Mouse (Mus musculus): ENCODE results near the gene Zbtb22.
"Not testable (repeated sequence)": the region's sequence is repeated elsewhere in the genome, so short reads cannot be mapped to it uniquely, and the experiment has no call there.

Gene Zbtb22

DNA sequence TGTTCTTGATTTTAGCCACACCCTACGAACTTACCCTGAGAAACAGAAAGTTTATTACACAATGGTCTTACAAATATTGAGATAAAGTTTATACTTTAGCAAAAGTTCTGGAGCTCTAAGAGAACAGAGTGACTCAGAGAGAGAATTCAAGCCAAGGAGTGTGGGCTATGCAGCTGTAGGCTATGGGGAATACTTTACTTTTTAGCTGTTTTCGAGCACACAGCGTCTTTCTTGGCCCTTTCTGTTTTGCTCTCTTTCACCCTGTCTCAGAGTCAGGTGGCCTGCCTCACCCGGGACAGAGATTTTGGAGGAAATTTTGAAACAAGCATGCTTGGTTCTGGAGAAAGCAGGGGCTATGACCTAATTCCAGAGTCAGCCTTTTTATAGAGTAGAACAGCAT lies 17.5 kb upstream of the Zbtb22 start:
- ChIA-PET POLR2A (interaction anchor here (0.6 to 11.0 kb wide), 16 partner anchors 10 to 73 kb away, joined by 3 to 258 read pairs (median 5); partner anchors contain the start of genes Tapbp (in 4 of the 4), Zbtb22 (in 4 of the 4), Daxx (in 3 of the 4) and B3galt4 (in 1 of the 4)), CTCF (interaction anchor here in 3 of 4 experiments (0.6 to 3.7 kb wide), 11 partner anchors 11 to 86 kb away, joined by 3 to 29 read pairs (median 9); partner anchors contain the start of genes Tapbp (in 2 of the 3), Zbtb22 (in 2 of the 3), B3galt4 (in 1 of the 3) and Daxx (in 1 of the 3))

DNA sequence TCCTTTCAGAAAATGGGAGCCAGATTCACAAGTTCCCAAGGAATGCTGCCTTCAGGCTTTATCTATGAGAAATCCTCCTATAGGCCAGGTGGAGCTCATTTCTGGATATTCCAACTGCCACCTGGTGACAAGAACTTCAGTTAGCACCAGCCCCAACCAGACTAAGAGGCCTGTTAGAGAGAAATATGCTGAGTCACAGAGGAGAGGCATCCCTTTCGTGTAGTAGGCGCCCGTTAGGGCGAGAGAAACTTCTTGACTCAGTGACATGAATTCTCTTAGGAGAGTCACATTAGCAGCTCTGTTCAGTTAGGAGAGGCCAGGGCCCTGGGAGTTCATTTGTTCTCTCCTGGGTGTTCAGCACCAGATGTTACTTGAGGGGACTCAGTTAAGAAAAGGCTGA lies 16.1 kb upstream of the Zbtb22 start:
- ChIA-PET CTCF (interaction anchor here in 3 of 4 experiments (0.7 to 3.7 kb wide), 7 partner anchors 11 to 31 kb away, joined by 3 to 29 read pairs (median 3); partner anchors contain the start of genes Tapbp (in 2 of the 3) and Zbtb22 (in 2 of the 3)), POLR2A (interaction anchor here in 3 of 4 experiments (0.6 to 11.0 kb wide), 16 partner anchors 7 to 81 kb away, joined by 3 to 258 read pairs (median 6); partner anchors contain the start of genes Daxx (in 3 of the 3), Tapbp (in 2 of the 3), Zbtb22 (in 2 of the 3) and B3galt4 (in 1 of the 3))

DNA sequence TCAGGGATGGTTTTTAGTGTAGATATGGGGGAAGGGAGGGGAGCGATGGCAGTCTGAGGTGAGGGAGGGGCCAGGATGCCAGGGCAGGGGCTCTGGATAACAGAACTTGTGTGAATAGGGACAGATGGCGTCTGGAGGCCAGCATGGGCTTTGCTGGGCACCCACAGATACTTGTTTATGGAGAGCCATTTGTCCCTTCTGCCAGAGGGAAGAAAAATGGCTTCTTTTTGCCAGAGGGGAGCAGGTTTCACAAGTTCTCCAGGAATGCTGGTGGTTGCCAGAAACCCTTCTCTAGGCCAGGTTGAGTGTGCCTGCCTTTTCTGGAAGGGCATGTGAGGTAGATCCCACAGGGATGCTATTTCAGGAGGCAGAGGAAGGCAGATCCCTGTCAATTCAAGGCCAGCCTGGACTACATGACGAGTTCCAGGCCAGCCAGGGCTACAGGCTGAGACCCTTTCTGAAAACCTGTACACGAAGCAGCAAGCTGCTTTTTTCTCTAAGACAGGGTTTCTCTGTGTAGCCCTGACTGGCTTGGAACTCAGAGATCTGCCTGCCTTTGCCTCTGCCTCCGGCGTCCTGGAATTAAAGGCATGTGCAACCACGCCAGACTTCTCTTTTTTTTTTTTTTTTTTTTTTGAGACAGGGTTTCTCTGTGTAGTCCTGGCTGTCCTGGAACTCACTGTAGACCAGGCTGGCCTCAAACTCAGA lies 15.3 kb upstream of the Zbtb22 start:
- POLR2A ChIA-PET = interaction anchor here (0.7 to 11.0 kb wide), 17 partner anchors 7 to 128 kb away, joined by 3 to 258 read pairs (median 3); partner anchors contain the start of genes Daxx (in 3 of the 4), Tapbp (in 3 of the 4), Zbtb22 (in 3 of the 4) and H2-Ke6 (in 1 of the 4)
- CTCF ChIA-PET = interaction anchor here in 3 of 4 experiments (0.6 to 3.7 kb wide), 4 partner anchors 10 to 506 kb away, joined by 3 to 12 read pairs (median 4); partner anchors contain the start of genes Tapbp (in 1 of the 3) and Zbtb22 (in 1 of the 3)

DNA sequence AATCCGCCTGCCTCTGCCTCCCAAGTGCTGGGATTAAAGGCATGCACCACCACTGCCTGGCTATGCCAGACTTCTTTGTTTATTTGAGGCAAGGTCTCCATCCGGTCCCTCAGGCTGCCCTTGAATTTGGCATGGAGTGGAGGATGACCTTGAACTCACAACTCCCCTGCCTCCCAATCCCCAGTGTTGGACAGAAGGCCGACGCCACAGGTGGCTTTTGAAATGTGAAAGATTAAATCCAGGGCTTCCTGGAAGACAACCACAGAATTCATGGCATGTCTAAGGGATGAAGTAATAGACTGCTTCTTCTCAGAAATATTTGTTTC lies 14.8 kb upstream of the Zbtb22 start:
- POLR2A ChIA-PET = interaction anchor here (0.7 to 11.0 kb wide), 14 partner anchors 8 to 127 kb away, joined by 3 to 258 read pairs (median 3); partner anchors contain the start of genes Daxx (in 3 of the 4), Tapbp (in 2 of the 4), Zbtb22 (in 2 of the 4) and H2-Ke6 (in 1 of the 4)
- CTCF ChIA-PET = interaction anchor here in 1 of 4 experiments (3.7 kb wide), 1 partner anchor 15 kb away, joined by 12 read pairs; the partner anchor contains the start of genes Tapbp and Zbtb22

DNA sequence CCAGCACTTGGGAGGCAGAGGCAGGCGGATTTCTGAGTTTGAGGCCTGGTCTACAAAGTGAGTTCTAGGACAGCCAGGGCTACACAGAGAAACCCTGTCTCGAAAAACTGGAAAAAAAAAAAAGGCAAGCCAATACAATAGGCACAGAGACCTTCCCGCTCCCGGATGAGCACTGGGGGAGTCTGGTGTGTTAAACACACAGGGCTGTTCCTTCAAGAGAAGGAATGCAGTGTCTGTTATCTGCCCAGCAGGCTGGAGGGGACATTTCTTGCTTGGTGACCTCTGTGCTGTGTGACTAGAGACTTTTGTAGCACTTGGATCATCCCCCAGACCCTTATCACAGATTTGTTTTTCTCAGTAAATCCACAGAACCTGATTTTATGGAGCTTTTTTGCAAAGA lies 14.1 kb upstream of the Zbtb22 start:
- CTCF ChIA-PET = interaction anchor here in 2 of 4 experiments (0.6 to 3.1 kb wide), 4 partner anchors 10 to 242 kb away, joined by 4 to 24 read pairs (median 6); partner anchors contain the start of gene Kifc1 (in 1 of the 2)
- POLR2A ChIA-PET = interaction anchor here in 3 of 4 experiments (0.7 to 11.0 kb wide), 22 partner anchors 7 to 1004 kb away, joined by 3 to 258 read pairs (median 4); partner anchors contain the start of genes Daxx (in 3 of the 3), Ndufa7 (in 2 of the 3), Rps28 (in 2 of the 3) and Tapbp (in 2 of the 3)

DNA sequence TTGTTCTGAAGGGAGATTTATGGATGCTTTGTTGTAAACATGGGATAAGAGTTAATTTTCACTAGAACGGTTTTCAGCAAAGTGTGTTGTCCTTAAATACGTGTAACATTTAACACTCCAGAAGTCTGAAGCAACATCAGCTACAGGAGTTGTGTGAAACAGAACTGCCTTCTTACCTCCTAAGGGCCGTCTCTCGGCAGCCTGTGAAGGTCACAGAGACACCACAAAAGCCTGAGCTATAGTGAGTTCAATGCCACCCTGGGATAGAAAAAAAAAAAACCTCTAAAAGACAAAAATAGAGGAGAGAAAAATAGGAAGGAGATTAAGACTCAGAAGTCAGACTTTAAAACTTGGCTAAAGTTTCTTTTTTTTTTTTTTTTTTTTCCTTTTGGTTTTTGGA lies 13.6 kb upstream of the Zbtb22 start:
- ChIA-PET POLR2A (interaction anchor here in 3 of 4 experiments (0.7 to 11.0 kb wide), 19 partner anchors 8 to 1004 kb away, joined by 3 to 258 read pairs (median 4); partner anchors contain the start of genes Daxx (in 2 of the 3), Ndufa7 (in 2 of the 3), Rps28 (in 2 of the 3) and Tapbp (in 2 of the 3)), CTCF (interaction anchor here in 2 of 4 experiments (0.6 to 3.1 kb wide), 4 partner anchors 10 to 243 kb away, joined by 4 to 24 read pairs (median 6); partner anchors contain the start of gene Kifc1 (in 1 of the 2))

DNA sequence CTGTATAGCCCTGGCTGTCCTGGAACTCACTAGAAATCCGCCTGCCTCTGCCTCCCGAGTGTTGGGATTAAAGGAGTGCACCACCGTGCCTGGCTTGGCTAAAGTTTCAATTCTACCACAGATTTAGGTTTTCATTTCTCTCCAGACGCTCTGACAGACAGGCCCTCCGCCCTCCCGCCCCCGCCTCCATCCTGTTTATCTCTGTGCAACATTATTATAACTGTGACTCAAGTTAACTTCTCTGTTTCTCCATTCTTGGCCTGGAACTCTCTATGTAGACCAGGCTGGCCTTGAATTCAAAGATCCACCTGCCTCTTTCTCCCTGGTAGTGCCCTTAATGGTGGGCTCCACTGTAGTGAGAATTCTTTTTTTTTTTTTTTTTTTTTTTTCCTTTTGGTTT lies 13.2 kb upstream of the Zbtb22 start:
- CTCF ChIA-PET = interaction anchor here in 3 of 4 experiments (0.6 to 3.1 kb wide), 6 partner anchors 10 to 243 kb away, joined by 4 to 24 read pairs (median 6); partner anchors contain the start of gene Kifc1 (in 1 of the 3)
- POLR2A ChIA-PET = interaction anchor here in 3 of 4 experiments (0.6 to 11.0 kb wide), 19 partner anchors 8 to 1004 kb away, joined by 3 to 258 read pairs (median 4); partner anchors contain the start of genes Daxx (in 2 of the 3), Ndufa7 (in 2 of the 3), Rps28 (in 2 of the 3) and Tapbp (in 2 of the 3)

DNA sequence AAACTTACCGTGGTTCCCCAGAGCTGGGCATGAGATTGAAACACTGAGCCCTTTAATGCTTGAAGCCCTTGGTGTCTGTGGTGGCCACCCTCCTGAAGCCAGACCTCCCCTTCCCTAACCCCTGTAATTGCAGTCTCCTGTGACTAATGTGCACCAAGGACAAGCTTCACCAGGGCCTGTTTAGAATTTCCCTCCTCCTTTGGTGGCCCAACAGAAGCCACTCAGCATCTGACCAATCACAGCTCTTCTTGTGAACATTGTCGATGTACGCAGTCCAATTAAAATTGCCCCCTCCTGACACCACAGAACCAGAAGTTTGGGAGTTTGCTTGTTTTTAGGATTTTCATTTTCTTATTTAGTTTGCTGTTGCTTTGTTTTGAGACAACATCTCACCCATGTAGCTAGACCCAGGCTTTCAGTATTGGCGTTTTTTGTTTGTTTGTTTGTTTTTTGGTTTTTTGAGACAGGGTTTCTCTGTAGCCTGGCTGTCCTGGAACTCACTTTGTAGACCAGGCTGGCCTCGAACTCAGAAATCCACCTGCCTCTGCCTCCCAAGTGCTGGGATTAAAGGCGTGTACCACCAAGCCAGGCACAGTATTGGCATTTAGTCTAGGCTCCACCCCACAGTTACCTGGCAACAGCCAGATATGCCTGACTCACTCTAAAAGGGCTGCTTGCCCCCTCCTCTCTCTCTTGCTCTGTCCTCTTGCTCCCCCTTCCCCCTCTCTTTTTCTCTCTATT lies 11.6 kb upstream of the Zbtb22 start:
- CTCF ChIA-PET = interaction anchor here (0.5 to 3.1 kb wide), 11 partner anchors 11 to 377 kb away, joined by 3 to 24 read pairs (median 4); partner anchors contain the start of genes Kifc1 (in 1 of the 4), Pfdn6 (in 1 of the 4), Tapbp (in 1 of the 4) and Wdr46 (in 1 of the 4)
- POLR2A ChIA-PET = interaction anchor here (0.6 to 5.3 kb wide), 29 partner anchors 9 to 1260 kb away, joined by 3 to 60 read pairs (median 4); partner anchors contain the start of genes Tapbp (in 3 of the 4), Zbtb22 (in 3 of the 4), Rab11b (in 2 of the 4) and Rps18 (in 2 of the 4)

DNA sequence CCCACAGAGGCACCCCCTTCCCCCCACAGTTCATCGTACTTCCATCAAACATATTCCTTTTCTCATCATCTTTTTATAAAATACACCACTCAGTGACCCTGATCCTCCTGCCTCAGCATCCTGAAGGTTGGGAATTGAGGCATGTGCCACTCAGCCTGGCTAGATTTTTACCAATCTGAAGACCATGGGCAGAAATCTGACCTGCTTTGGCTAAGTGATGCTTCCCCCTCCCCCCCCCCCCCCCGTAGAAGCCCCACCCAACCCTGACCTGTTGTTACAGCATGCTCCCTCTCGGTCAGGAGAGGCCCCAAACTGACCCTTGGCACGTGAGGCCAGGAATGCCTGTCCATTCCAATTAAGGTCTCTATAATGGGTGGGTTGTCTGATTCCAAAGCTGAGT lies 10.9 kb upstream of the Zbtb22 start, which contains the start of gene Platr17:
Platr17 (plus strand) TSS at position 301 of the 400 bp plus-strand sequence.
- CTCF ChIA-PET = not testable (repeated sequence)
- POLR2A ChIA-PET = interaction anchor here in 3 of 4 experiments (0.6 to 13.1 kb wide), 5 partner anchors 12 to 256 kb away, joined by 3 to 161 read pairs (median 39); partner anchors contain the start of genes Tapbp (in 2 of the 3), Zbtb22 (in 2 of the 3), B3galt4 (in 1 of the 3) and Ndufa7 (in 1 of the 3)

DNA sequence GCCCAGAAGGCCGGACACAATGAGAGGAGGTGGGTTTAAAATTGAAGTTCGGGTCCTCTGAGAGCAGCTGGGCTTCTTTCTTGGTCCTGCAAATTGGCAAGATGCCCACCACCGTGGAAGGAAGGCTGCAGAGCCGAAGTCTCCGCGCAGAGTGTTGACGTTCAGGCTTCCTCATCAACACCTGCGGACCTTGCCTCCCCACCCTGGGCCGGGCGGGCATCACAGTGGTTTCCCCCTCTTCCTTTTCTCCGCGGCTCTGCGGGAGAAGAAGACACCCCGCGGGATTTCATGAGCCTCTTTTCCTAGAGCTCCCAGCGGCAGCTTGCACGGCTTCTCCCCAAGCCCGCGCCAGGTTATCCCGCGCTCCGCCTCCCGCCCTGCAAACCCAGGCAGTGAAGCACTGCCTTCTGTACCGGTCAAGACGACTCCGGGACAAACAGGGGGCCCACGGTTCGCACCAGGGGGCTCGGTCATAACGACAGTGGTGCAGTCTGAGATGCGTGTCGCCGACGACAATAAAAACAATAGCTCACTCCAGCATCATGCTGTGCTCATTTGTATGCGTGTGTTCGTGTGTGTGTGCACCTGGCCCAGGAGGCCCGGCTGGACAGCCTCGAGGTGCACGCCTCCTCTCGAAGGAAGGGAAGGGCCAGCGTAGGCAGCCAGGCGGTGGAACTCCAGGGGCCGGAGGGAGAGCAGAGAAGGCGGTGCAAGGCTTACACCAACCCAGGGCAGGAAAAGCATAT lies 7.2 kb upstream of the Zbtb22 start:
- POLR2A ChIA-PET = interaction anchor here (0.5 to 13.1 kb wide), 79 partner anchors 8 to 1251 kb away, joined by 3 to 258 read pairs (median 4); partner anchors contain the start of genes B3galt4 (in 4 of the 4), H2-DMa (in 3 of the 4), Ndufa7 (in 3 of the 4) and Rps18 (in 3 of the 4)
- CTCF ChIA-PET = interaction anchor here (0.6 to 5.2 kb wide), 20 partner anchors 9 to 289 kb away, joined by 3 to 51 read pairs (median 4); partner anchors contain the start of genes Kifc1 (in 2 of the 4) and Psmb8 (in 1 of the 4)

DNA sequence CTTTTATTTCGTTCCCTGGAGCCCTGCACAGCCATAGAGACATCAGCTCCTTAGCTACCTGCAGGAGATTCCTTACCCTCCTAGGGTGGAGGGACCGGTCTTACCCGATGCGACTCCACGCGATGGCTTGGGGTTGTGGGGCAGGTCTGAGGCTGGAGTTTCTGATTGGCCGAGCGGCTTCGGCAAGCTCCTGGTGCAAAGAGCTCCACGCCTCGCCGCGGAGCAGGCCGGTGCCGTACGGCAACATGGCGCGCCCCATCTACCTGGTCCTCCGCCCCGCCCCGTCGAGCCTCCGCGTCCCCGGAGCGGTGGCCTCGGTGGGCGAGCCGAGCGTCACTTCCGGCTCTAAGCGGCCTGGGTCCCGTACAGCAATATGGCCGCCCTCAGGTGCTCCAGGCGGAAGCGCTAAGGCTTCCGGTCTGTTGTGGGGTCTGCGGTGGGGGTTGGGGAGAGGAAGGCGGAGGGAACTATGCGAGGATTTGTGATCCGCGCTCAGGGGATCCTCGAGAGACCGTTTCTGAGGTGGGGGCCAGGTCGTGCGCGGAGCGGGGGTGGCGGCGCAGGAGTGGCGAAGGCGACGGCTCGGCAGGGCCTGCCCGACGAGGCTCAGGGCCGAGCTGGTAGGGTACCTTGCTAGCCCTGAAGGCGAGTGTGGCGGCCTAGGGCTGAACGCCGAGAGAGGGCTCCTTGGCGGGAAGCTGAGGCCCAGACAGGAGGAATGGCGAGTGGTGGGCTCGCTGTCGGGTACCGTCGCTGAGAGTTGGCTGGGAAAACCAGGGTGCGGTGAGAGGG lies 6.4 kb upstream of the Zbtb22 start, which contains the start of gene Daxx:
Daxx (plus strand) TSS at position 338 of the 792 bp plus-strand sequence.
- POLR2A ChIA-PET = interaction anchor here (0.6 to 13.1 kb wide), 78 partner anchors 7 to 1250 kb away, joined by 3 to 258 read pairs (median 4); partner anchors contain the start of genes B3galt4 (in 4 of the 4), H2-DMa (in 3 of the 4), Ndufa7 (in 3 of the 4) and Rps18 (in 3 of the 4)
- CTCF ChIA-PET = interaction anchor here in 3 of 4 experiments (0.6 to 5.2 kb wide), 20 partner anchors 8 to 216 kb away, joined by 3 to 51 read pairs (median 6); partner anchors contain the start of genes Kifc1 (in 2 of the 3), Ndufa7 (in 1 of the 3) and Rps28 (in 1 of the 3)

DNA sequence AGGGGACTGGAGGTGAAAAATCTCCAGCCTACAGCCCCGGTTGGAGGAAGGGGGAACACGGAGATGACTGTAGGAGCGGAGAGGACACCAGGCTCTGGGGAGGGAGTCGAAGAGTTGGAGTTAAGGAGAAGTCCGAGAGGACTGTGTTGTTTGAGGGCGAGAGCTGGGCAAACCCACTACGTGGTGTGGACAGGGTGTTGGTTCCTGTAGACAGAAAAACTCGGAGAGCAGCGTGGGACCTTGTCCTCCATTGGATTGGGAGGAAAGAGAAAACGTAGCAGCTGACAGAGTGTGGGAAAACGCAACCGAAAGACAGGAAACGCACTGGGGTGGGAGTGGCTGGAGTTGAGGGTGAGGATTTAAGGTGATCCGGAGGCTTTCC lies 5.8 kb upstream of the Zbtb22 start:
- ChIA-PET POLR2A (interaction anchor here (0.7 to 13.1 kb wide), 36 partner anchors 7 to 311 kb away, joined by 3 to 258 read pairs (median 10); partner anchors contain the start of genes Ndufa7 (in 3 of the 4), Rps28 (in 3 of the 4), B3galt4 (in 2 of the 4) and H2-DMa (in 2 of the 4)), CTCF (interaction anchor here (0.7 to 5.2 kb wide), 12 partner anchors 9 to 85 kb away, joined by 3 to 51 read pairs (median 8); partner anchors contain the start of genes Ndufa7 (in 1 of the 4) and Rps28 (in 1 of the 4))

DNA sequence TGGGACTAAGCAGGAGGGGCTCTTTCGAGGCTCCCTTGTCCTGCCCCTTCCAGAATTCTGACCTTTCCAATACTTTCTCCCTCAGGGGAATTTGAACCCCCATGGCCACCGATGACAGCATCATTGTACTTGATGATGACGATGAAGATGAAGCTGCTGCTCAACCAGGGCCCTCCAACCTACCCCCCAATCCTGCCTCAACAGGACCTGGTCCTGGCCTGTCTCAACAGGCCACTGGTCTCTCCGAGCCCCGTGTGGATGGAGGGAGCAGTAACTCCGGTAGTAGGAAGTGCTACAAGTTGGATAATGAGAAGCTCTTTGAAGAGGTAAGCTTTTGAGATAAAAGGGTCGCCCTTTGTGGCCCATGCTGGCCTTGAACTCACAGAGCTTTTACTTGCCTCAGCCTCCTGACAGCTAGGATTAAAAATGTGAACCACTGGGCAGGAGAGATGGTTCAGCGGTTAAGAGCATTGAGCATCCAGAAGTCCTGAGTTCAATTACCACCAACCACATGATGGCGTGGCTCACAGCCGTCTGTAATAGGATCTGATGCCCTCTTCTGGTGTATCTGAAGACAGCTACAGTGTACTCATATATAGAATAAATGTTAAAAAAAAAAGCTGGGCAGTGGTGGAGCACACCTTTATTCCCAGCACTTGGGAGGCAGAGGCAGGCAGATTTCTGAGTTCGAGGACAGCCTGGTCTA lies 5.2 kb upstream of the Zbtb22 start:
- ChIA-PET POLR2A (interaction anchor here (0.6 to 13.1 kb wide), 29 partner anchors 7 to 209 kb away, joined by 3 to 258 read pairs (median 11); partner anchors contain the start of genes Ndufa7 (in 4 of the 4), Rps28 (in 4 of the 4), B3galt4 (in 2 of the 4) and H2-DMa (in 2 of the 4)), CTCF (interaction anchor here (0.7 to 5.2 kb wide), 15 partner anchors 9 to 86 kb away, joined by 3 to 51 read pairs (median 6); partner anchors contain the start of genes Ndufa7 (in 1 of the 4) and Rps28 (in 1 of the 4))

Data from embryonic stem cell, embryonic (primary cell).